Mouse (Mus musculus): Measurements from ENCODE around the gene Mapkbp1. TPM values are rescaled to one million over a fixed set of nuclear protein-coding genes. Genes with fewer than 3 reads are reported as not detected.

The Mapkbp1 gene
- 6.1 and 6.8 TPM in 2 replicates for polyA plus RNA-seq (2015; fragmentation: Nextera tagmentation; extraction: Ambion mirVana)

- 1% methylated on average over 19 of the region's 19 CpGs for WGBS
- ATAC-seq (ENCODE audit: low FRiP score): peak; percentile 83
- Histone ChIP-seq H3K4me2 (peak within 1 kb of the TSS; percentile 67), H3K4me3 (replicated peaks) (peak within 1 kb of the TSS; percentile 91), H3K27me3 (replicated peaks) (no peaks in the 10 kb centered on the region), H3K9me3 (replicated peaks) (no peaks in the 10 kb centered on the region), H3K27ac (replicated peaks) (peak within 1 kb of the TSS; percentile 86), H3K4me1 (peaks cover 45% of the 10 kb centered on the region), H3K9ac (replicated peaks) (peak within 1 kb of the TSS; percentile 89), H3K36me3 (peaks cover 5% of the 10 kb centered on the region)
Measured at GRCm38 (mm10) chr2:119972537-119972879, at the start of gene Mapkbp1. Gene Mapkbp1 (plus strand): TSS chr2:119972699.

GRCm38 (mm10) chr2:119970571-119970970, 1.9 kb upstream of the Mapkbp1 start:
- Histone ChIP-seq H3K9me3 (replicated peaks) (no peaks in the 10 kb centered on the region), H3K4me1 (peaks cover 29% of the 10 kb centered on the region), H3K36me3 (peaks cover 12% of the 10 kb centered on the region), H3K4me2 (no peak overlapping the region), H3K9ac (replicated peaks) (no peak overlapping the region), H3K27ac (replicated peaks) (no peak overlapping the region), H3K4me3 (replicated peaks) (no peak overlapping the region), H3K27me3 (replicated peaks) (no peaks in the 10 kb centered on the region)
- no peak for ATAC-seq (ENCODE audit: low FRiP score)
- 55% methylated on average over 9 of the region's 9 CpGs for WGBS

GRCm38 (mm10) chr2:119971316-119971715, 1.2 kb upstream of the Mapkbp1 start:
- H3K9me3 ChIP-seq (replicated peaks): no peaks in the 10 kb centered on the region
- no peak overlapping the region for H3K9ac ChIP-seq (replicated peaks)
- ATAC-seq (ENCODE audit: low FRiP score): no peak
- peak overlapping the region; percentile 86; the same call in 1 of the 2 replicates for H3K27ac ChIP-seq (replicated peaks)
- H3K36me3 ChIP-seq: peaks cover 6% of the 10 kb centered on the region
- H3K4me1 ChIP-seq: peaks cover 34% of the 10 kb centered on the region
- H3K4me3 ChIP-seq (replicated peaks): peak overlapping the region; percentile 91; the same call in 1 of the 2 replicates
- 78% methylated on average over 3 of the region's 3 CpGs for WGBS
- peak overlapping the region; percentile 67 for H3K4me2 ChIP-seq
- H3K27me3 ChIP-seq (replicated peaks): no peaks in the 10 kb centered on the region

- Histone ChIP-seq H3K4me3 (replicated peaks) (peak overlapping the region; percentile 91), H3K36me3 (peaks cover 5% of the 10 kb centered on the region), H3K27ac (replicated peaks) (peak overlapping the region; percentile 86), H3K9ac (replicated peaks) (peak overlapping the region; percentile 89), H3K4me2 (peak overlapping the region; percentile 67), H3K27me3 (replicated peaks) (no peaks in the 10 kb centered on the region), H3K4me1 (peaks cover 41% of the 10 kb centered on the region), H3K9me3 (replicated peaks) (no peaks in the 10 kb centered on the region)
- ATAC-seq (ENCODE audit: low FRiP score): peak; percentile 99
- 3% methylated on average over 32 of the region's 32 CpGs for WGBS
Measured at GRCm38 (mm10) chr2:119971837-119972536, 512 bp upstream of the Mapkbp1 start.

GRCm38 (mm10) chr2:119980343-119980986, 8.0 kb downstream of the Mapkbp1 start:
- Histone ChIP-seq H3K27me3 (replicated peaks) (no peaks in the 10 kb centered on the region), H3K9me3 (replicated peaks) (no peaks in the 10 kb centered on the region), H3K36me3 (peaks cover 8% of the 10 kb centered on the region), H3K27ac (replicated peaks) (no peak overlapping the region), H3K4me2 (no peak overlapping the region), H3K4me1 (peaks cover 32% of the 10 kb centered on the region), H3K9ac (replicated peaks) (no peak overlapping the region), H3K4me3 (replicated peaks) (no peak overlapping the region)
- WGBS: 83% methylated on average over 7 of the region's 7 CpGs
- no peak for ATAC-seq (ENCODE audit: low FRiP score)

GRCm38 (mm10) chr2:119981631-119982030, 9.1 kb downstream of the Mapkbp1 start:
- Histone ChIP-seq H3K36me3 (peaks cover 8% of the 10 kb centered on the region), H3K9ac (replicated peaks) (no peak overlapping the region), H3K27me3 (replicated peaks) (no peaks in the 10 kb centered on the region), H3K4me3 (replicated peaks) (no peak overlapping the region), H3K4me1 (peaks cover 24% of the 10 kb centered on the region), H3K9me3 (replicated peaks) (no peaks in the 10 kb centered on the region), H3K4me2 (no peak overlapping the region), H3K27ac (replicated peaks) (no peak overlapping the region)
- 92% methylated on average over 2 of the region's 2 CpGs for WGBS
- ATAC-seq (ENCODE audit: low FRiP score): no peak

- no peak overlapping the region for H3K9ac ChIP-seq (replicated peaks)
- H3K4me2 ChIP-seq: no peak overlapping the region
- ATAC-seq (ENCODE audit: low FRiP score): no peak
- no peak overlapping the region for H3K27ac ChIP-seq (replicated peaks)
- no peak overlapping the region for H3K4me3 ChIP-seq (replicated peaks)
- no peaks in the 10 kb centered on the region for H3K4me1 ChIP-seq
- peaks cover 8% of the 10 kb centered on the region for H3K36me3 ChIP-seq
- no peaks in the 10 kb centered on the region for H3K27me3 ChIP-seq (replicated peaks)
- H3K9me3 ChIP-seq (replicated peaks): no peaks in the 10 kb centered on the region
- WGBS: 67% methylated on average over 8 of the region's 8 CpGs
Measured at GRCm38 (mm10) chr2:119985871-119986270, 13.4 kb downstream of the Mapkbp1 start.

- Histone ChIP-seq H3K27me3 (replicated peaks) (no peaks in the 10 kb centered on the region), H3K9me3 (replicated peaks) (no peaks in the 10 kb centered on the region), H3K4me2 (no peak overlapping the region), H3K27ac (replicated peaks) (no peak overlapping the region), H3K36me3 (peaks cover 8% of the 10 kb centered on the region), H3K4me1 (no peaks in the 10 kb centered on the region), H3K9ac (replicated peaks) (no peak overlapping the region), H3K4me3 (replicated peaks) (no peak overlapping the region)
- 67% methylated on average over 6 of the region's 6 CpGs for WGBS
- no peak for ATAC-seq (ENCODE audit: low FRiP score)
Measured at GRCm38 (mm10) chr2:119986369-119986768, 13.9 kb downstream of the Mapkbp1 start.

GRCm38 (mm10) chr2:119987441-119987840, 14.9 kb downstream of the Mapkbp1 start:
- H3K4me3 ChIP-seq (replicated peaks): no peak overlapping the region
- no peak overlapping the region for H3K27ac ChIP-seq (replicated peaks)
- 100% methylated on average over 2 of the region's 2 CpGs for WGBS
- peaks cover 3% of the 10 kb centered on the region for H3K36me3 ChIP-seq
- no peaks in the 10 kb centered on the region for H3K9me3 ChIP-seq (replicated peaks)
- H3K9ac ChIP-seq (replicated peaks): no peak overlapping the region
- no peaks in the 10 kb centered on the region for H3K27me3 ChIP-seq (replicated peaks)
- H3K4me2 ChIP-seq: no peak overlapping the region
- no peaks in the 10 kb centered on the region for H3K4me1 ChIP-seq
- no peak for ATAC-seq (ENCODE audit: low FRiP score)

GRCm38 (mm10) chr2:119988952-119989351, 16.5 kb downstream of the Mapkbp1 start:
- no peak overlapping the region for H3K9ac ChIP-seq (replicated peaks)
- 97% methylated on average over 4 of the region's 4 CpGs for WGBS

GRCm38 (mm10) chr2:119990881-119991280, 18.4 kb downstream of the Mapkbp1 start:
- Histone ChIP-seq H3K27me3 (replicated peaks) (no peaks in the 10 kb centered on the region), H3K27ac (replicated peaks) (no peak overlapping the region), H3K4me3 (replicated peaks) (no peak overlapping the region), H3K9me3 (replicated peaks) (no peaks in the 10 kb centered on the region), H3K4me1 (peaks cover 11% of the 10 kb centered on the region; the same call in 1 of the 2 replicates), H3K36me3 (peaks cover 3% of the 10 kb centered on the region; the same call in 1 of the 2 replicates), H3K4me2 (no peak overlapping the region), H3K9ac (replicated peaks) (no peak overlapping the region)
- WGBS: 84% methylated on average over 6 of the region's 6 CpGs
- no peak for ATAC-seq (ENCODE audit: low FRiP score)

More at GRCm38 (mm10) chr2:119988952-119989351, 16.5 kb downstream of the Mapkbp1 start:
- no peak overlapping the region for H3K27ac ChIP-seq (replicated peaks)
- no peaks in the 10 kb centered on the region for H3K27me3 ChIP-seq (replicated peaks)
- peaks cover 3% of the 10 kb centered on the region; the same call in 1 of the 2 replicates for H3K36me3 ChIP-seq
- H3K4me1 ChIP-seq: no peaks in the 10 kb centered on the region
- no peak overlapping the region for H3K4me3 ChIP-seq (replicated peaks)
- H3K4me2 ChIP-seq: no peak overlapping the region
- ATAC-seq (ENCODE audit: low FRiP score): no peak
- H3K9me3 ChIP-seq (replicated peaks): no peaks in the 10 kb centered on the region

- no peak overlapping the region for H3K27ac ChIP-seq (replicated peaks)
- ATAC-seq (ENCODE audit: low FRiP score): no peak
- no peaks in the 10 kb centered on the region for H3K9me3 ChIP-seq (replicated peaks)
- no peak overlapping the region for H3K4me2 ChIP-seq
- H3K4me1 ChIP-seq: peaks cover 19% of the 10 kb centered on the region; the same call in 1 of the 2 replicates
- 95% methylated on average over 2 of the region's 2 CpGs for WGBS
- no peaks in the 10 kb centered on the region for H3K27me3 ChIP-seq (replicated peaks)
- H3K9ac ChIP-seq (replicated peaks): no peak overlapping the region
- H3K4me3 ChIP-seq (replicated peaks): no peak overlapping the region
- 0 out of 2 replicates have a peak, but pooled peaks cover 3% of the 10 kb centered on the region for H3K36me3 ChIP-seq
Measured at GRCm38 (mm10) chr2:119992349-119992748, 19.9 kb downstream of the Mapkbp1 start.

All from neural tube, embryonic 15.5 days (tissue).